Mouse (Mus musculus) forebrain, postnatal 0 days (tissue): ENCODE measurements around the gene Slc6a1. TPM values are rescaled to one million over a fixed set of nuclear protein-coding genes. Genes with fewer than 3 reads are reported as not detected.
"Not testable (repeated sequence)": the region's sequence is repeated elsewhere in the genome, so short reads cannot be mapped to it uniquely, and the experiment has no call there.

Experiments used
- ATAC-seq: fragments of 200-750 bp; cut with Nextera tagmentation; 2 replicates; pipeline ENCODE4 v1.8.0; 2017; ENCODE audit warnings: mild to moderate bottlenecking, moderate library complexity
- DNase-seq: peaks from one replicate; pipeline ENCODE4 v3.0.0-alpha.2; 2015
- H3K27ac ChIP-seq: fragments of 300-500 bp; sonication (generic); 2 replicates; pipeline ENCODE4 v1.5.1; 2014; ENCODE audit warnings: low read depth, mild to moderate bottlenecking, antibody characterized with exemption, low read length, moderate library complexity, mixed read lengths
- H3K27me3 ChIP-seq: fragments of 300-500 bp; sonication (generic); 2 replicates; pipeline ENCODE4 v1.6.1; 2014; ENCODE audit warnings: mild to moderate bottlenecking, low read length, mixed read lengths; ENCODE audit not compliant: insufficient read depth
- H3K36me3 ChIP-seq: fragments of 300-500 bp; sonication (generic); 2 replicates; pipeline ENCODE4 v1.6.1; 2014; ENCODE audit warnings: mild to moderate bottlenecking, moderate library complexity; ENCODE audit not compliant: insufficient read depth
- H3K4me1 ChIP-seq: fragments of 300-500 bp; sonication (generic); 2 replicates; pipeline ENCODE4 v1.6.1; 2014; ENCODE audit warnings: antibody characterized with exemption; ENCODE audit not compliant: insufficient read depth
- H3K4me2 ChIP-seq: fragments of 300-500 bp; sonication (generic); 2 replicates; pipeline ENCODE4 v1.6.1; 2014; ENCODE audit warnings: low read depth, mild to moderate bottlenecking, moderate library complexity
- H3K4me3 ChIP-seq: fragments of 300-500 bp; sonication (generic); 2 replicates; pipeline ENCODE4 v1.5.1; 2014; ENCODE audit warnings: low read depth, low read length, mixed read lengths
- H3K9ac ChIP-seq: fragments of 300-500 bp; sonication (generic); 2 replicates; pipeline ENCODE4 v1.6.1; 2014; ENCODE audit warnings: mild to moderate bottlenecking
- H3K9me3 ChIP-seq: fragments of 300-500 bp; sonication (generic); 2 replicates; pipeline ENCODE4 v1.6.1; 2016; ENCODE audit warnings: low read length
- CTCF ChIP-seq: sonication (generic); IDR thresholded peaks from 2 replicates; pipeline ENCODE4 v1.5.1; 2016; ENCODE audit warnings: antibody characterized with exemption, control low read depth, low read depth
- WGBS: fragments of 180-500 bp; shearing (Covaris S2); extraction: QIAGEN DNeasy Blood & Tissue Kit; methylation state at CpG from one replicate; pipeline ENCODE4 v1.1.7; 2014; 5-methylcytosine and 5-hydroxymethylcytosine counted together
- polyA plus RNA-seq: library from polyadenylated mRNA; unstranded; fragments of >200 nt; fragmentation: Nextera tagmentation; extraction: Ambion mirVana; gene quantifications from 2 replicates; pipeline ENCODE4 v1.2.1, GENCODE M21; 2015
- total RNA-seq: library from RNA; depleted of rRNA; stranded (reverse); fragments of >200 nt; gene quantifications from 2 replicates; pipeline ENCODE4 v1.2.3, GENCODE M21; 2014

Slc6a1 gene
- total and polyA plus RNA-seq, 2 experiments from 2014 or later = 152 to 302 TPM

- no peak overlapping the region for H3K27ac ChIP-seq
- H3K27me3 ChIP-seq = no peaks in the 10 kb centered on the region
- WGBS = 37% methylated on average over 8 of the region's 8 CpGs
These were observed 47.4 kb downstream of the Slc6a1 start for GRCm38 (mm10) chr6:114329597-114330470.

GRCm38 (mm10) chr6:114331926-114332325 is 49.5 kb downstream of the Slc6a1 start:
- 91% methylated on average over 7 of the region's 7 CpGs for WGBS
- DNase-seq = no peak

More at GRCm38 (mm10) chr6:114329597-114330470, 47.4 kb downstream of the Slc6a1 start:
- H3K4me3 ChIP-seq = no peak overlapping the region
- DNase-seq (peak; percentile 52), ATAC-seq (peak; percentile 91)
- peak; percentile 33; the same call in 1 of the 2 replicates for TF ChIP-seq CTCF
- no peaks in the 10 kb centered on the region for H3K36me3 ChIP-seq
- H3K4me1 ChIP-seq = no peaks in the 10 kb centered on the region
- H3K9ac ChIP-seq = no peak overlapping the region
- H3K4me2 ChIP-seq = no peak overlapping the region
- no peaks in the 10 kb centered on the region for H3K9me3 ChIP-seq

GRCm38 (mm10) chr6:114336128-114336943 is 53.9 kb downstream of the Slc6a1 start:
- H3K4me1 ChIP-seq = 0 out of 2 replicates have a peak, but pooled peaks cover 3% of the 10 kb centered on the region
- 55% methylated on average over 11 of the region's 11 CpGs for WGBS
- H3K27me3 ChIP-seq = no peaks in the 10 kb centered on the region
- DNase-seq (no peak), ATAC-seq (no peak)
- H3K36me3 ChIP-seq = no peaks in the 10 kb centered on the region
- TF ChIP-seq CTCF = no peak
- H3K27ac ChIP-seq = no peak overlapping the region
- H3K9ac ChIP-seq = no peak overlapping the region
- no peaks in the 10 kb centered on the region for H3K9me3 ChIP-seq
- no peak overlapping the region for H3K4me2 ChIP-seq
- H3K4me3 ChIP-seq = no peak overlapping the region

More at GRCm38 (mm10) chr6:114331926-114332325, 49.5 kb downstream of the Slc6a1 start:
- Histone ChIP-seq H3K4me3 (no peak overlapping the region), H3K4me1 (0 out of 2 replicates have a peak, but pooled peaks cover 3% of the 10 kb centered on the region), H3K9ac (no peak overlapping the region), H3K27me3 (no peaks in the 10 kb centered on the region), H3K9me3 (no peaks in the 10 kb centered on the region), H3K36me3 (no peaks in the 10 kb centered on the region), H3K27ac (no peak overlapping the region), H3K4me2 (no peak overlapping the region)
- no peak for TF ChIP-seq CTCF
- no peak for ATAC-seq

- DNase-seq (no peak), ATAC-seq (no peak)
- 0 out of 2 replicates have a peak, but pooled peaks cover 3% of the 10 kb centered on the region for H3K4me1 ChIP-seq
- H3K27ac ChIP-seq = no peak overlapping the region
- no peaks in the 10 kb centered on the region for H3K36me3 ChIP-seq
- H3K9me3 ChIP-seq = no peaks in the 10 kb centered on the region
- no peak for TF ChIP-seq CTCF
- H3K27me3 ChIP-seq = no peaks in the 10 kb centered on the region
- 36% methylated on average over 1 of the region's 1 CpGs for WGBS
- no peak overlapping the region for H3K9ac ChIP-seq
- H3K4me3 ChIP-seq = no peak overlapping the region
- H3K4me2 ChIP-seq = no peak overlapping the region
These were observed 54.4 kb downstream of the Slc6a1 start for GRCm38 (mm10) chr6:114336944-114337215.

DNA sequence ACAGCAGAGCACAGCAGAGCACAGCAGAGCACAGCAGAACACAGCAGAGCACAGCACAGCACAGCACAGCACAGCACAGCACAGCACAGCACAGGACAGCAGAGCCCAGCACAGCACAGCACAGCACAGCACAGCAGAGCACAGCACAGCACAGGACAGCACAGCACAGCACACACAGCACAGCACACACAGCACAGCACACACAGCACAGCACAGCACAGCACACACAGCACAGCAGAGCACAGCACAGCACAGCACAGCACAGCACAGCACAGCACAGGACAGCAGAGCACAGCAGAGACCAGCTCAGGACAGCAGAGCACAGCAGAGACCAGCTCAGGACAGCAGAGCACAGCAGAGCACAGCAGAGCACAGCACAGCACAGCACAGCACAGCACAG is 58.9 kb downstream of the Slc6a1 start:
- H3K4me1 ChIP-seq, H3K9me3 ChIP-seq, H3K36me3 ChIP-seq, H3K4me3 ChIP-seq, ATAC-seq, H3K9ac ChIP-seq, H3K4me2 ChIP-seq, H3K27me3 ChIP-seq, H3K27ac ChIP-seq, DNase-seq: not testable (repeated sequence)

DNA sequence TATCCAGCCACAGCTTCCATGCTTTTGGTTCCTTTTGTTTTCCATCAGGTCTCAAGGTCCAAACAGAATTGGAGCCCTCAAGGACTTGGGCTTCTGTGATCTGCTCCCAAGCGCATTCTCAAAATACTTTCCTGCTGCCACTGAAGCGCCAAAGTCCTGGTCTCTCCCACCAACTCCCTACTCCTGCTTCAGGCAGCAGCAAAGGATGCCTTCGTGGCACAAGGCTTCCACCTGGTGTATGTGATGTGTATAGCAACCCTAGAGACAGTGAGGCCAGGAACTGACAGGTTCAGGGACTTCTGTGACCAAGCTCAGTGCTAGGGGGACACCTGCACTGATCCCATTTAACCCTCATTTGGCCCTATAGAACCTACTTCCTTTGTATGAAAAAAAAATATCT is 61.3 kb downstream of the Slc6a1 start:
- H3K36me3 ChIP-seq = no peaks in the 10 kb centered on the region
- H3K4me3 ChIP-seq = no peak overlapping the region
- 7% methylated on average over 3 of the region's 3 CpGs for WGBS
- H3K27ac ChIP-seq = no peak overlapping the region
- TF ChIP-seq CTCF = peak; percentile 98
- ATAC-seq (peak; percentile 78), DNase-seq (peak; percentile 85)
- H3K9me3 ChIP-seq = no peaks in the 10 kb centered on the region
- H3K9ac ChIP-seq = no peak overlapping the region
- no peak overlapping the region for H3K4me2 ChIP-seq
- H3K27me3 ChIP-seq = no peaks in the 10 kb centered on the region
- H3K4me1 ChIP-seq = no peaks in the 10 kb centered on the region

- Histone ChIP-seq H3K9ac (no peak overlapping the region), H3K4me2 (no peak overlapping the region), H3K36me3 (no peaks in the 10 kb centered on the region), H3K9me3 (no peaks in the 10 kb centered on the region), H3K4me3 (no peak overlapping the region), H3K27ac (no peak overlapping the region), H3K4me1 (no peaks in the 10 kb centered on the region), H3K27me3 (no peaks in the 10 kb centered on the region)
- TF ChIP-seq CTCF = peak; percentile 88
- ATAC-seq = no peak
- DNase-seq = peak; percentile 71
- WGBS = 42% methylated on average over 4 of the region's 4 CpGs
These were observed 62.7 kb downstream of the Slc6a1 start for GRCm38 (mm10) chr6:114345156-114345555.
